Mouse (Mus musculus) intestine, embryonic 16.5 days (tissue): ENCODE measurements around the gene Pum3. TPM values are rescaled to one million over a fixed set of nuclear protein-coding genes. Genes with fewer than 3 reads are reported as not detected.

Experiments used
- ATAC-seq: fragments of 200-750 bp; cut with Nextera tagmentation; 2 replicates; pipeline ENCODE4 v1.8.0; 2017; ENCODE audit warnings: moderate TSS enrichment, moderate library complexity
- H3K27ac ChIP-seq: fragments of 300-500 bp; sonication (generic); 2 replicates; pipeline ENCODE4 v1.5.1; 2014; ENCODE audit warnings: mild to moderate bottlenecking, low read length
- H3K27me3 ChIP-seq: fragments of 300-500 bp; sonication (generic); replicated peaks from 2 replicates; pipeline ENCODE4 v1.6.1; 2014; ENCODE audit warnings: low read length, control low read depth, mixed read lengths; ENCODE audit not compliant: control insufficient read depth, insufficient read depth
- H3K36me3 ChIP-seq: fragments of 300-500 bp; sonication (generic); 2 replicates; pipeline ENCODE4 v1.6.1; 2014; ENCODE audit warnings: low read length, control low read depth; ENCODE audit not compliant: control insufficient read depth, insufficient read depth
- H3K4me1 ChIP-seq: fragments of 300-500 bp; sonication (generic); 2 replicates; pipeline ENCODE4 v1.6.1; 2014; ENCODE audit warnings: low read length, control low read depth, mixed read lengths; ENCODE audit not compliant: control insufficient read depth, insufficient read depth
- H3K4me2 ChIP-seq: fragments of 300-500 bp; sonication (generic); 2 replicates; pipeline ENCODE4 v1.6.1; 2014; ENCODE audit warnings: low read depth, low read length, control low read depth
- H3K4me3 ChIP-seq: fragments of 300-500 bp; sonication (generic); 2 replicates; pipeline ENCODE4 v1.5.1; 2014; ENCODE audit warnings: mild to moderate bottlenecking, low read length
- H3K9ac ChIP-seq: fragments of 300-500 bp; sonication (generic); 2 replicates; pipeline ENCODE4 v1.6.1; 2014; ENCODE audit warnings: low read depth, low read length
- H3K9me3 ChIP-seq: fragments of 300-500 bp; sonication (generic); 2 replicates; pipeline ENCODE4 v1.6.1; 2016; ENCODE audit warnings: low read length, control low read depth; ENCODE audit not compliant: control insufficient read depth
- WGBS: fragments of 180-500 bp; shearing (Covaris S2); extraction: QIAGEN DNeasy Blood & Tissue Kit; methylation state at CpG from one replicate; pipeline ENCODE4 v1.1.7; 2014; 5-methylcytosine and 5-hydroxymethylcytosine counted together
- polyA plus RNA-seq: library from polyadenylated mRNA; unstranded; fragments of >200 nt; fragmentation: Nextera tagmentation; extraction: Ambion mirVana; gene quantifications from 2 replicates; pipeline ENCODE4 v1.2.1, GENCODE M21; 2015

Gene Pum3
- polyA plus RNA-seq: 57.6 and 63.1 TPM in 2 replicates

- peak within 1 kb of the TSS; percentile 81 for H3K4me2 ChIP-seq
- H3K4me3 ChIP-seq: peak within 1 kb of the TSS; percentile 88
- no peaks in the 10 kb centered on the region for H3K9me3 ChIP-seq
- H3K27ac ChIP-seq: peak within 1 kb of the TSS; percentile 94
- WGBS: under 1% methylated on average over 40 of the region's 40 CpGs
- peak; percentile 98 for ATAC-seq
- H3K36me3 ChIP-seq: 0 out of 2 replicates have a peak, but pooled peaks cover 3% of the 10 kb centered on the region
- H3K4me1 ChIP-seq: peaks cover 8% of the 10 kb centered on the region
- H3K27me3 ChIP-seq: no peaks in the 10 kb centered on the region
- H3K9ac ChIP-seq: peak within 1 kb of the TSS; percentile 77
Measured at GRCm38 (mm10) chr19:27429745-27430251, at the start of gene Pum3. Gene Pum3 (minus strand): TSS chr19:27429825.

GRCm38 (mm10) chr19:27466691-27467090 is 37.1 kb upstream of the Pum3 start:
- H3K4me3 ChIP-seq: no peak overlapping the region
- no peaks in the 10 kb centered on the region for H3K4me1 ChIP-seq
- no peaks in the 10 kb centered on the region for H3K27me3 ChIP-seq
- no peak for ATAC-seq
- H3K9ac ChIP-seq: no peak overlapping the region
- H3K4me2 ChIP-seq: no peak overlapping the region
- no peaks in the 10 kb centered on the region for H3K36me3 ChIP-seq
- no peaks in the 10 kb centered on the region for H3K9me3 ChIP-seq
- H3K27ac ChIP-seq: no peak overlapping the region
- 72% methylated on average over 4 of the region's 4 CpGs for WGBS

- no peak for ATAC-seq
- Histone ChIP-seq H3K27ac (no peak overlapping the region), H3K9me3 (no peaks in the 10 kb centered on the region), H3K9ac (no peak overlapping the region), H3K4me3 (no peak overlapping the region), H3K4me1 (no peaks in the 10 kb centered on the region), H3K4me2 (no peak overlapping the region), H3K27me3 (no peaks in the 10 kb centered on the region), H3K36me3 (no peaks in the 10 kb centered on the region)
- 54% methylated on average over 4 of the region's 4 CpGs for WGBS
Measured at GRCm38 (mm10) chr19:27462656-27463055, 33.0 kb upstream of the Pum3 start.

- no peak overlapping the region for H3K9ac ChIP-seq
- no peak overlapping the region for H3K4me3 ChIP-seq
- H3K4me2 ChIP-seq: no peak overlapping the region
- no peak overlapping the region for H3K27ac ChIP-seq
- 44% methylated on average over 4 of the region's 4 CpGs for WGBS
- no peak for ATAC-seq
- H3K9me3 ChIP-seq: no peaks in the 10 kb centered on the region
- H3K27me3 ChIP-seq: no peaks in the 10 kb centered on the region
- H3K4me1 ChIP-seq: no peaks in the 10 kb centered on the region
- H3K36me3 ChIP-seq: no peaks in the 10 kb centered on the region
Measured at GRCm38 (mm10) chr19:27450458-27450857, 20.8 kb upstream of the Pum3 start.

GRCm38 (mm10) chr19:27447515-27447914 is 17.9 kb upstream of the Pum3 start:
- H3K27me3 ChIP-seq: no peaks in the 10 kb centered on the region
- H3K4me1 ChIP-seq: no peaks in the 10 kb centered on the region
- ATAC-seq: no peak
- no peak overlapping the region for H3K9ac ChIP-seq
- 26% methylated on average over 7 of the region's 7 CpGs for WGBS
- H3K9me3 ChIP-seq: no peaks in the 10 kb centered on the region
- no peak overlapping the region for H3K4me3 ChIP-seq
- H3K4me2 ChIP-seq: no peak overlapping the region
- no peaks in the 10 kb centered on the region for H3K36me3 ChIP-seq
- H3K27ac ChIP-seq: no peak overlapping the region

- 67% methylated on average over 5 of the region's 5 CpGs for WGBS
- Histone ChIP-seq H3K9ac (no peak overlapping the region), H3K27me3 (no peaks in the 10 kb centered on the region), H3K36me3 (no peaks in the 10 kb centered on the region), H3K4me2 (no peak overlapping the region), H3K27ac (no peak overlapping the region), H3K9me3 (no peaks in the 10 kb centered on the region), H3K4me3 (no peak overlapping the region), H3K4me1 (no peaks in the 10 kb centered on the region)
- no peak for ATAC-seq
Measured at GRCm38 (mm10) chr19:27441106-27441505, 11.5 kb upstream of the Pum3 start.

- Histone ChIP-seq H3K4me2 (no peak overlapping the region), H3K9ac (no peak overlapping the region), H3K9me3 (no peaks in the 10 kb centered on the region), H3K4me3 (no peak overlapping the region), H3K36me3 (no peaks in the 10 kb centered on the region), H3K4me1 (no peaks in the 10 kb centered on the region), H3K27ac (no peak overlapping the region), H3K27me3 (no peaks in the 10 kb centered on the region)
- ATAC-seq: no peak
- 75% methylated on average over 10 of the region's 10 CpGs for WGBS
Measured at GRCm38 (mm10) chr19:27437982-27438652, 8.5 kb upstream of the Pum3 start.

GRCm38 (mm10) chr19:27430406-27430805 is 781 bp upstream of the Pum3 start:
- peak; percentile 10 for ATAC-seq

GRCm38 (mm10) chr19:27429281-27429680 is 344 bp downstream of the Pum3 start:
- Histone ChIP-seq H3K4me2 (peak overlapping the region; percentile 69), H3K9me3 (no peaks in the 10 kb centered on the region), H3K36me3 (0 out of 2 replicates have a peak, but pooled peaks cover 3% of the 10 kb centered on the region), H3K4me1 (peaks cover 8% of the 10 kb centered on the region), H3K27me3 (no peaks in the 10 kb centered on the region), H3K4me3 (peak overlapping the region; percentile 88), H3K27ac (peak overlapping the region; percentile 5), H3K9ac (peak overlapping the region; percentile 75)
- WGBS: 0% methylated on average over 16 of the region's 16 CpGs
- ATAC-seq: no peak; the same call in 1 of the 2 replicates

More at GRCm38 (mm10) chr19:27430406-27430805, 781 bp upstream of the Pum3 start:
- Histone ChIP-seq H3K36me3 (0 out of 2 replicates have a peak, but pooled peaks cover 3% of the 10 kb centered on the region), H3K4me2 (peak overlapping the region; percentile 81), H3K4me3 (peak overlapping the region; percentile 88), H3K9me3 (no peaks in the 10 kb centered on the region), H3K27ac (peak overlapping the region; percentile 94), H3K27me3 (no peaks in the 10 kb centered on the region), H3K9ac (peak overlapping the region; percentile 77), H3K4me1 (peaks cover 8% of the 10 kb centered on the region)
- 0% methylated on average over 10 of the region's 10 CpGs for WGBS
